Mouse (Mus musculus): ENCODE data around the gene Capn11.

Gene Capn11

GRCm38 (mm10) chr17:45682843-45683242, 23.7 kb upstream of the Capn11 start:
- no peak for DNase-seq (ENCODE audit: low spot score)

- no peak for DNase-seq (ENCODE audit: low spot score)
Measured at GRCm38 (mm10) chr17:45681588-45681987, 22.5 kb upstream of the Capn11 start.

DNA sequence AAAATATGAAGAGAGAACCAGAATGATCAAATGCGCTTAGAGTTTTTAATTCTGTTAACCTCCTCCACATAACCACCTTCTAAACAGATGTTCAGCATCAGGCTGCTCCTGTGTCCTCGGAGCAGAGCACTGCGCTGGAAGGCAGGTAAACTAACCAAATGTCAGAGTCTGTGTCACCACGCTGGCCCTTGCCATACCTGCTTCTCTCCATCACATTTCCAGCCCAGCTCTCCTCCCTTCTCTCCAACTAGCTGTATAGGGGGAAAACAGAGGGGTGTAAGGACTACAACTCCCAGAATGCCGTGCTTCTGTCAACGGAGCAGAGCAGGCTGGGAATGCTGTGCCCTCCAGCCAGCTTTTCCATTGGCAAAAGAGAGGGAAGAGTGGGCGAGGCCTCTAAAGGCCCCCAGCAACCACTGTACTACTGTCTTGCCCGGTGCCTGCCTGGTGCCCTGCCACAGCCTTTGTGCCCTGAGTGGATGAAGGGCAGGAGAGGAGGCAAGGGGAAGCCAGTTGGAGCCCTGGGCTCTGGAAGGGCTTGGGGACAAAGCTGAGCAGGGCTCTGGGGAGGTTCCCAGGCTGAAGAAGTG, 21.4 kb upstream of the Capn11 start:
- DNase-seq (ENCODE audit: low spot score): no peak

DNA sequence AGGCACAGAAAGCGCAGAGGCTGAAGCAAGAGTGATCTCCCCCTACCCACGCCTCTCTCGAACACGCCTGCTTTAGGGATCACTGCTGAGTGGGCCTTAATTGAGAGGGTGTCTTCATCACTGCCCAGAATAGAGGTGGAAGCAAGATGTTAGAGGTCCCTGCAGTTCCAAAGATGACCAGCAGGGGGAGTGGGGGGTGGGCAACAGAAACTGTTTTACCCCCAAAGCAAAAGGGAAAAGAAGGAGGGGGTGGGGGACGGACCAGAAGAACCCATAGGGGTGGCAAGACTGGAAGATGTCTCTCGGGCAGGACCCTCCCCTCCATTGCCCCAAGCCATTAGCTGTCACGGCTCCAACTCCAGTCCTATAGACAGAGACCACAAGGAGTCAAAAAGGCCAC, 19.0 kb upstream of the Capn11 start:
- DNase-seq (ENCODE audit: low spot score): no peak

DNA sequence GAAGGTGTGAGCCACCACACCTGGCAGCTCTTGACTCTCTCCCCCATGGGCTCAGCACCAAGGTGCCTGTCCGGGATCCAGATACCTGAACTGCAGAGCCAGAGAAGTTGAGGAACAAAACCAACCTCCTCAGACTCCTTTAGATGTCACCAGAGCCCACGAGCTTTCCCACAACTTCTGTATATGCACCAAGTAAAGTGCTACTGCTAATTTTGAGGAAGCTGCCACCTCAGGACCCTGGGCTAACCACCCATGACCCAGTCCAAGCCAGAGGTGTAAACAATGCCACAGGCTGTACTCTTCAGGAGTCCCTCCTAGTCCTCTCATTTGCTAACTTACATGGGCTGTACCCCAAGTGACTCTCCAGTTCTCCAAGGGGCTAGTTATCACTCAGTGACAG, 13.5 kb upstream of the Capn11 start:
- DNase-seq (ENCODE audit: low spot score): no peak

DNA sequence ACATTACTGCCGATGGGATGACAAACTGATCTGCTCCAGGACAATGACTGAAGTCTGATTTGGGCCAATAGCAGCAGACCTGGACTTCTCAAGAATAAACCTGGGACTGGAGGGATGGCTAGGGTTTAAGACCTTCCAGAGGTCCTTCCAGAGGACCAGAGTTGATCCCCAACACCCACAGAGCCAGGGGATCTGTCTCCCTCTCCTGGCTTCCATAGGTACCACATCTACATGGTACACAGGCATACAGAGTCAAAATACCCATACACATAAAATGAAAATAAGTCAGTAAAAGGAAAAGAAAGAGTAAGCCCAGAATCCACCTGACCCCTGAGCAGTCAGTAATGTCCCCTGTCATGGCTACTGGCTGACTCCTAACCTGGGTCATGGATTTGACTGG, 12.7 kb upstream of the Capn11 start:
- no peak for DNase-seq (ENCODE audit: low spot score)

DNA sequence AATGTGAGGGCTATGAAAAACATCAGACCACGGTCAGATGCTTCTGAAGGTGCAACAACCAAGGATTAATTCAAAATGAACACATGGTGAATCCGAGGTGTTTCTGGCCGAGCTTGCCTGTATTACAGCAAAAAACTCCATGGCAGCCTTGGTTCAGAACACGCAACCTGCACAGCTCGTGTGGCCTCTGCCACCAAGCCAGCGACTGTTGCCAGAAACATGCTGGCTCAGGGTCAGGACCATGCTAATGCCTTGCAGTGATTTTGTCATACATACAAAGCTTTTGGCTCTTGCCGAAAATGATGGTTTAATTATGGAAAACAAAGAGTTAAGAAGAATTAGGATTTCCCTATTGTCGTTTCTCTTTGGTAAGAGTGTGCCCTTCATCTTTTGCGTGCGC, 8.9 kb upstream of the Capn11 start:
- DNase-seq (ENCODE audit: low spot score): no peak

- no peak for DNase-seq (ENCODE audit: low spot score)
Measured at GRCm38 (mm10) chr17:45667481-45667880, 8.4 kb upstream of the Capn11 start.

DNA sequence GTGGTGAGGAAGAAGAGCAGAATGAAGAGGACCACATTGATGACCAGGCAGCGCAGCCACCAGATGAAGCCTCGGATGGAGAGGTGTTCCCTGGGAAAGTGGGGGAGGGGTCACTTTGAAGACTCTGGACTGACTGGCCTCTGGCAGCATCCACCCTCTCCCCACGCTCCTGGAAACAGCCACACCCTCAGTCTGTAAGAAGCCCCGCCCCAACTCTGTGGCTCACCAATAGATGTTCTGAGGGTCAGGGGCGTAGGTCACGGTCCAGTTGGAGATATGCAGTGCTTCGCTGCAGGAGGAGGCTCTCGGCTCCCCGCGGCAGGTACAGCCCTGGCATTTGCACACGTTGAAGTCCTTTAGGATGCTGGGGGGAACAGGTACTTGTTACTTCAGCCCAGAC, 7.0 kb upstream of the Capn11 start:
- DNase-seq (ENCODE audit: low spot score): no peak

- DNase-seq (ENCODE audit: low spot score): no peak
Measured at GRCm38 (mm10) chr17:45664608-45665007, 5.5 kb upstream of the Capn11 start.

DNA sequence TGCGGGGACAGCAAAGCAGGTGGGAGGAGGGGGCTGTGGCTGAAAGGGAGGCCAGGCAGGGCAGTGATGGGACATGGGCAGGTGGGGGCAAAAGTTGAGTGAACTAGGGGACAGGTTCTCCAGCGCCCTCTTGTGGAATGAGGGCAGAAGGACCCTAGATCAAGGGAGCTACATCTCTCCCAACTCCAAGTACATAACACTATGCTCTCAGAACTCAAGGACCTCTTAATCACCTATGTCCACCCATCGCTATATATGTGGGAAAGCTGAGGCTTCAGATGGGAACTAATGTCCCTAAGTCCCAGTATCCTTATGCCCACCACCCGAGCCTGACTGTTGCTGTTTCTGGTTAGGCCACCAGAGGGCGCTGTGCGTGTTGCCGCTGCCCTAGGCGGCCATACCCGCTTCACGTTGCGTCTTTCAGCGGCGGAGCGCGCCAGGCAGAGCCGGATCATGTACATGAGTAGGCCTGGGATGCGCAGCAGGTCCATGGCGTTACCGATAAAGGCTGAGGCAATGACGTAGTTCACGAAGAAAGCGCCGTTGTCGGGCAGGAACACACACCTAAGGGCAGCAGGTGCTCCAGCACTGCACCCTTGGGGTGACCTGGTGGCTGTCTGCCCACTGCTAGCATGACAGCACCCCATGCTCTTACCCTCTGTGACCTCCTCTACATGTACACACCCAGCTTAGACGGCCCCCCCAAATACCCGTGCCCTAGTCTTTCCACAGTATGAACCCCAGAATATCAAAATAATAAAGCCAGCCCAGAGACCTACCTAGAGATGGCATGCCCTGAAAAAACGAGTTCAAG, 4.2 kb upstream of the Capn11 start:
- no peak for DNase-seq (ENCODE audit: low spot score)

DNA sequence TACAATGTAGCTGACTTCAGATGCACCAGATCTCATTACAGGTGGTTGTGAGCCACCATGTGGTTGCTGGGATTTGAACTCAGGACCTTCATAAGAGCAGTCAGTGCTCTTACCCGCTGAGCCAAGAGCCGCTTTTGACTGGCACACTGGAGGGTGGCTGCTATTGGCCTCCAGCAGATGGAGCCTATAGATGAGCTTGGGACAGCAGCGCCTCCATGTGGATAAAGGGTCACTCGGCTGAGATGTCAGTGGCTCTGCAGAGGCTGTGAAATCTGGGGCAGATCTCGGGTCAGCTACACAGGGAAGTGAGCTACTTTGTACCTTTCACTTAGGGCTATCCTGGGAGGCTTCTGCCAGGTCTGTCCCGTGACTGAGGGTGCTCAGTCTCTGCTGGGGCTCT, 3.3 kb downstream of the Capn11 start:
- DNase-seq (ENCODE audit: low spot score): no peak

DNA sequence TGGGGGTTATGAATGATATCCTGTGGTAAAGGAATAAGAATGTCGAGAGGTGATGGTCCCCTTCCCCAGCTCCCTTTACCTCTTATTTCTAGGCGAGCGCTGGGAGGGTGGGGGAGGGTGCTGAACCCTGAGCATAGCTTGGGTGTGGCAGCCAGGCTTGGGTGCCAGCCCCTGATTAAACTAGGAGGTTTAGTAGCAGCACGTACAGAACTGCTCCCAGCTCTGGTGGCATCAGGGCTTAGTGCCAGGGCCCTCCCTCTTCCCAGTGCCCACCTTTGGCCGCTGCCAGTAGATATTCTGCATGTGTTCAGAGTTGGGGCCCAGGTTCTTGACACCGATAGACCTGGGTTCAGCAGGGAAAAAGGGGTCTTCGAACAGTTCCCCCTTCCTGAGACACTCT, 5.9 kb downstream of the Capn11 start:
- DNase-seq (ENCODE audit: low spot score): no peak

- no peak for DNase-seq (ENCODE audit: low spot score)
Measured at GRCm38 (mm10) chr17:45644185-45644584, 14.9 kb downstream of the Capn11 start.

GRCm38 (mm10) chr17:45642701-45643100, 16.4 kb downstream of the Capn11 start:
- DNase-seq (ENCODE audit: low spot score): no peak

DNA sequence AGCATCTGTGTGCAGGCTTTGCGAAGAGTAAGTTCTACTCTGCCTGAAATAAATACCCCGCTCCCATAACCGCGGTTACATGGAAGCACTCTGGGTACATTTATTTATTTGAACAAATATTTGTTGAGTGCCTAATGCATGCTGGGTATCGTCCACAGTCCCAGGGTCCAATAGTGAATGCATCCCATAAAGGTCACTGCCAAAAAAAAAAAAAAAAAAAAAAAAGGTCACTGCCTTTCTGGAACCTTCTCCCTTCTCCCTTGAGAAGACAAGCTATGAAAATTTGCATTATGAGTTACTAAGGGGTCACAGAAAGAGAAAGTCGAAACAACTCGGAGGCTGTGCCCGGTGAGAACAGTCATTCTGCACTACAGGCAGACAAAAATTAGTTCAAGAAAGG, 17.1 kb downstream of the Capn11 start:
- DNase-seq (ENCODE audit: low spot score): no peak

- no peak for DNase-seq (ENCODE audit: low spot score)
Measured at GRCm38 (mm10) chr17:45638596-45639295, 20.4 kb downstream of the Capn11 start.

GRCm38 (mm10) chr17:45634033-45634432, 25.1 kb downstream of the Capn11 start:
- no peak for DNase-seq (ENCODE audit: low spot score)

GRCm38 (mm10) chr17:45631940-45632339, 27.2 kb downstream of the Capn11 start:
- no peak for DNase-seq (ENCODE audit: low spot score)

DNA sequence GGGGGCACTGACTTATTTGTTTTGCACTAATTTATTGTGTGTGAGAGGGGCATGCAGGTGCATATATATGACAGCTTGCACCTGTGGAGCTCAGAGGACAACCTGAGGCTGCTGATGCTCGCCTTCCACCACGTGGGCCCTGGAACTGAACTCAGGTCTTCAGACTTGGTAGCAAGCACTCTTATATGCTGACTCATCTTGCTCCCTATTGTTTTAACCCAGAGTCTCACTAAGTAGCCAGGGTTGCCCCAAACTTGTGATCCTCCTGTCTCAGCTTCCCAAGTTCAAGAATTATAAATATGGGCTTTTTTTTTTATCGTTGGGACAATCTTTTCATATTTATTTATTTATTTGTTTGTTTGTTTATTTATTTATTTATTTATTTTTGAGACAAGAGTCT, 28.1 kb downstream of the Capn11 start:
- no peak for DNase-seq (ENCODE audit: low spot score)

GRCm38 (mm10) chr17:45629861-45630694, 29.0 kb downstream of the Capn11 start:
- DNase-seq (ENCODE audit: low spot score): peak; percentile 41

Measured in urinary bladder, postnatal 10 days (tissue).